Mouse (Mus musculus) thymus, postnatal 36 days (tissue): ENCODE measurements around the gene Etl4.

Source experiments
- DNase-seq, 2 experiments: peaks; one replicate each; pipeline ENCODE4 v3.0.0; 2022; ENCODE audit warnings: mixed read lengths in 2 of 2

Gene Etl4

DNA sequence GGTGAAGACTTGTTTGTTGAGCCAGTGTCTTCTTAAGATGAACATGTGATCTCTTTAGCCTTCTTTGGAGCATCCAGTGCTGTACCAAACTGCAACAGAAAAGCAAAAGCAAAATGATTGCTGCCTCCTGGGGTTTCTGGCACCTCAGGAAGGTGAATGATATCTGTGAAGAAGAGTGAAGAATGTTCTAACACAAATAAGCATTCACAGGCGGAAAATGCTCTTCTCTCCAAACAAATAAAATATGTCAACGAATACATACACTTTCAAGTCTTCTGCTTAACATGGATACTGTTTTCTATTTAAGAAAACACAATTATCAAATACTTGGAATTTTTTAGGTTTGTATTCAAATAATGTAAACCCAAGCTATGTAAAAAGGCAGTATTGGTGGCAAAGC lies 678.3 kb downstream of the Etl4 start:
- DNase-seq, result no peak

DNA sequence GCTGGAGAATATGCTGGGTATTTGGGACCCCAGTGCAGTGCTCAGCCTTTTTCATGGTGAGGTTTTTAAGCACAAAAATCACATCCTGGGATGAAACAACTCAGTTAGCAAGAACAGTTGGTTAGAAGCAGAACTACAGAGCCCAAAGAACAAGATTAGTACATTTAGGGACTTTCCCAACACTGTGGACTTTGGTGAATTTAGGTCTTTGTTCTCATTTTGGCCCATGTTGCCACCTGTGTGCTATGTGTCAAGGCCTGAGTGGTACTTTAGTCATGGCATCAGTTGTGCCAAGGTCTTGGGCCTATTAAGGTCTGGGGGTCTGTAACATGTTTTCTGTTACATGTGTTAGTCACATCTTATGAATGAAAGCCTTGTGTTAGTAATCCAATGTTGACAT lies 679.1 kb downstream of the Etl4 start:
- DNase-seq, result no peak

DNA sequence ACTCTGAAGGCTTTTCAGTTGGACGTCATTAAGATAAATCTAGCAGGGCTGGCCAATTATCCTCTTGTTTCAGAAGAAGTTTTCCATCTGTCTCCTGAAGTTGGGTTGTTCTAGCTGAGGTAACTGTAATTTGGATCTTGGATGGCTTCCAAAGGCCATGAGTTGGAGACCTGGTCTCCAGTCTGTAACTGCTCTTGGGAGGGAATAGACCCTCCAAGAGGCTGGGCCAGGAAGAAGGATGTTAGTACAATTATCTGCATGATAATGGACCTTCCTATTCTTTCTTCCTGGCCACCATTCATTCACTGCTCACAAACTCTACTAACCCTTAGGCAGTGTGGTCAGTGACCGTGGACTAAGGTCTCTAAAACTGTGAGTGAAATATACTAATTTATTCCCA lies 684.5 kb downstream of the Etl4 start:
- no peak for DNase-seq

DNA sequence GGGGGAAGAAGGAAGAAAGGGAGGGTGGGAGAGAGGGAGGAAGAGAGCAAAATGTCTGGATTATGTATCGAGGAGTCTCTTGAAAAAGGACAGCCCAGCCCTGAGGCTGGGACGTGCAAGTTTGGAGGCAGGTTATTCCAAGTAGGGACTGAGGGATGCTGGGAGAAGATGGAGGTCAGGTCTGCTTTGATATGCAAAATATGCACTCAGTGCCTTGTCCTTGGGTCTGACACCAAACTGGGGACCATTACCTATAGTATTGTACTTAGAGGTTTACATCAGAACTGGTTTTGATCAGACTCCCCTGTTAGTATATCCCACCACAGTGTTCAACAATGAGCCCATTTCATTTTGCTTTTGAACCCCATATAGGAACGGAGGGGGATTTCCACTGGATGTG lies 685.4 kb downstream of the Etl4 start:
- no peak for DNase-seq

DNA sequence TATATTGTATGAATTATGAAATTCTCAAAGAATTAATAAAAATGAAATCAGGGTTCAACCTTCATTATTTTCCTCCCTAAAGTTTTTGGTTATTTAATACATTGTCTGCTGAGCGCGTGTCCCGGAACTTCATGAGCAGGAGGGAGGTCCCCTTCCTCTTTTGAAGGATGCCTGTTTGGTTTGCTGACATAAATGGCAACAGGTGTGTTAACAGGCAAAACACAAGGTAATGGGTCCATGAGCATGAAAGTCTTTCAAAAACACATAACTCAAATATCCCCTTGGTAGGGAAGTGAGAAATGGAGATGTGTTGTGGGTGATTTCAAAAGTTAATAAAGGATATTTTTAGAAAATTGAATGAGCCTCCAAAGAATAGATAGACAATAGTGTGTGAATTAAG lies 687.0 kb downstream of the Etl4 start:
- DNase-seq, result no peak

DNA sequence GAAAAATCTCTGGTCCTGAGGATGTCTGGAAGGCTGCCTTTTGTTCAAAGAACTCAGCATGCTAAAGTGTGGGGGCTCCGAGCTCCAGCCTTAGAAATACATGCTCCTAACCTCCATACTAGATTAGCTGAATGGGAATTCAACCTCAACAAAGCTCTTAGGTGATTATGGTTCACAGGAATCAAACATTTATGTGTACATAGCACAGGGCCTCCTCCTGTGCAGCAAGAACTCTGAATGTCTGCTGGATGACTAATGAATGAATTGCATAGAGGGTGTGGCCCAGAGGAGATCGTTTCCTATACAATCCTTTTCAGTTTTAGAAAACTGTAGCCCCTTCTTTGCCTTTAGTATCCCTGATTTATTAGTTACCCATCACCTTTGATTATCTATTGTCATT lies 687.6 kb downstream of the Etl4 start:
- DNase-seq, result no peak

DNA sequence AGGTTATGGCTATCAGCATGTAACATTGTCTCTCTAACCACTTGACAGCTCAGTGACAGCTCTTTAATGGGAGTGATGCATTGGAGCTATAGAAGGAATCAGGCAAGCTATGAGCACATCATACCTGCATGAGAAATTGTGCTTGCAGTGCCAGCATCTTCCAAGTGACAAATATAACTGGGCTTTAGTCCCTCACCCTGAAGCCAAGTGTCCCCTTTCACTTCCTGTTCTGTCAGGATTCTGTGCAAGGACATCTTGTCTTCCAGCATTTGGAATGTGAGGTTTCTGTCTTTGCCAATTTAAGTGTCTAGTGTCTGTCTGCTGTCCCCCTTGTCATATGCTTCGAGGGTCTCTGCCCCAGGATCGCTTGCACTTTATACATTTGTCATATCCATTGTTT lies 693.1 kb downstream of the Etl4 start:
- no peak for DNase-seq

DNA sequence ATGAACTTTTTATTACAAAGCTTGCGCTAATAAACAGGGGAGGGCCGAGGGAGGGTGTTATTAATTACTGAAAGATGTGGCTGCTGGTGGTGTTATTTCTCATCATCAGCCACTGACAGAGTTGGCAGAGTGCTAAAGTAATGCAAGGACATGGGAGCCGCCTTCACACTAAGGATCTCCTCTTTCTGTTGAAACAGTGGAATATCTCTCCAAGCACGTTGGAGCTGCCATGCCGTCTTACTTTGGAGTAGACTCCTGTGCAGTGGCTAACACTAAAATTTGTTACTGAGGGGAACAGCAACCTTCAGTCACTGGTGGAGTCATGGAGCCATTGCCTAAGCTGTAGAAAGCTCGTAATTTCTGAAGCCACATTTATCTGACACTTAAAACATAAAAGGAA lies 694.0 kb downstream of the Etl4 start:
- DNase-seq, result no peak

DNA sequence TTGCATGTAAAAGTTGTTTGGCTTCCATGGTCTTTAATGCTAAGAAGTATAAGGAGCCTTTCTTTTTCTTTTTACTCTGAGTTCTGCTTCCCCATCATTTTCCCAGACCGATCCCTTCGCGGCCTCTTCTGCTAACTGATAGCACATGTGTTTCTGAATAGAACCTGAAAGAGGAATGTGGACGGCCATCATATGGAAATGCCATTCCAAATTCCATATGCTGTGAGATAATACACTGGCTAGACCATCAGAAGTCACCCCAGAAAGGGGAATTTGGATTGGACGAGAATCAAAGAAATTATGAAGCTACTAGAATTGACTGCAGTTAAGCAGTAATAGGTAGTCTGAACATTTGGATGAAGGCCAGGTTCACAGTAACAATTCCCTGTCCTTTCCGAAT lies 694.4 kb downstream of the Etl4 start:
- DNase-seq, result no peak

DNA sequence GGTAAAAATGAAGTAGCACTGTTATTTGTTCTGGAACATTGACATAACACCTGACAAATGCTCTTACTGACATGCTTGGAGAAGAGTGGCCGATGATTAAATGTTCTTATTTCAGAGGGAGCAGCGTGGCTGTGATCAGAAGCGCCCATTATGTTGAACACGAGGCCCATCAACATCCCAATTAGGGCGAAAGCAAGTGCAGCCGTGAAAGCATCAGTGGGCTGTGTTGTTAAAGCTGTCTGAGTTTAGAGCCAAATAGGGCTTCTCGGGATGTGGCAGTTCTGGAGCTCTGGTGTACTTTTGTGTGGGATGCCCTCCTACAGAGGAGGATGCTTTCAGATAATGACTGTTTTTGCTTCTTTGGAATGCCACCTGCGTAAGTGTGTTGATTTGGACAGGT lies 699.6 kb downstream of the Etl4 start:
- DNase-seq, result no peak

DNA sequence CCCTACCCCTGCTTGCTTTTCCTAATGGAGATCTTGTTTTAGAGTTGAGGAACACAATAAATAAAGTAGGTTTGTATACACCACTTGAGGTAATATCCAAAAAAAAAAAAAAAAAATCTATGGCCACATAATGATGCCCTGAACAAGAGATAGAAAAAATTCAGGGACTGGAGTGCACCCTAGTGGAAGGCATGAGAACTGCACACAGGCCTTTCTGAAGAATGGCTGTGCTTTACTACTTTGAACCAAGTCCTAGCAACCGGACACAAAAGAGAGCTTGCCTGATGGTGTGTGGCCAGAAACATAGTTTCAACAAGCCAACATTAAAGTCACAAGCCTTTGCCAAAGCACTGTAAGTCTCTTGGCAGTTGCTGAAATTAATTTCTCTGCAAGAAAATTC lies 706.4 kb downstream of the Etl4 start:
- no peak for DNase-seq

DNA sequence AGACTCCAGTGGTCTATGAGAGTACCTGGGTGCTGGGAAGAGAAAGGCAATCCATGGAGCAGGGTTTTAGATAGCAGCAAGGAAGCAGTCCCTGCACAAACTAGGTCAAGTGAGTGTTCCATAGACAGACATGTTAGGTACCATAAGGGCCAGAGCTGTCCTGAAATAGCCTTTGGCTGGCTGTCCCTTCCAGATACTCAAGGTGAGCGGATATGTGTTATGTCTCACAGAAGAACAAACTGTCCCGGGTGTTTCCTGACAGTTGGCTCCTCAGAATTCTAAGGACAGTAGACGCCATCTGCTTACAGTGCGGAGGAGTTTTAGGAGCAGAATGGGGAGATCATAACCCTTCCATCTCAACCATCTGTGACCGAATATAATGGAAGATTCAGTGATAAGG lies 708.8 kb downstream of the Etl4 start:
- DNase-seq, result no peak

DNA sequence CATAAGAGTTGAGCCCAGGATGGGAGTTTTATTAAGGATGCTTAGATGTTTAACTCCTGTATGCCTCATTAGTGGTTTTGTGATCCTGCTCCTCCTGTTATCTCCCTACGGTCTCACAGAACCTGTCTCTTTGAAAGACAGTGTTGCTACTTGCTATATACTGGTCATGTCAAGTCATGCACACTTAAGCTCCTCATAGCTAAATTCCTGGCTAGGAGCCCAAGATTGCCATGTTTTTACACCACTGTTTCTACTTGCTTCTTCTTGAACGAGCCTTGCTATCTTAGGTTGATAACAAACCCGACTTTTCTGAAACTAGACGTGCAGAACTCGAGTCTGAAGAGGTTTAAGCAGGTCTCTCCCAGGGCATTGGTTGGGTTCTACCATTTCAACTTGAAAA lies 710.3 kb downstream of the Etl4 start:
- DNase-seq, result no peak

DNA sequence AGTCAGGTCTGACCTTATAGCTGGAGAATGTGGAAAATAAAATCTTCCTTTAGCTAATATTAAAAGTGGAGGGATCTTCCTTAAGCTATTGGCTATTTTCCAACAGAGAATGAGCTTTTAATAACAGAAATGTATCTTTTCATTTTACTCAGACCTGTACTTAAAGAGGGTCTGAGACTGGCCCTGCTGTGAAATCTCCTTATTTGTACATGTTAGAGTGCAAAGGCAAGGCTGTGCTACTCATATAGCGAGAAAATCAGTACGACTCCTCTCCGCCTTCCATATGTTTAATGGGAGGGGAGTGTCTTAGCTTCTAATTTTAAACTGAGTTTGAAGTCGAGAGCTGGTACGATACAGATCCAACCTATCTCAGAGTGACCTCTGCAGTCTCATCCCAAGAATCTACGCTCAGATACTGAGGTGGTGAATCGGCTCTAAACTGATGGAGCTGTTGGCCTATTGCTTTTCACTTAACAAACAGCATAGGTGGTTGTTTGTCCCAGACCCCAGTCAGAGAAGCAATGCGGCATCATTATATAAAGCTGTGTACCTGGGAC lies 719.7 kb downstream of the Etl4 start:
- no peak for DNase-seq

DNA sequence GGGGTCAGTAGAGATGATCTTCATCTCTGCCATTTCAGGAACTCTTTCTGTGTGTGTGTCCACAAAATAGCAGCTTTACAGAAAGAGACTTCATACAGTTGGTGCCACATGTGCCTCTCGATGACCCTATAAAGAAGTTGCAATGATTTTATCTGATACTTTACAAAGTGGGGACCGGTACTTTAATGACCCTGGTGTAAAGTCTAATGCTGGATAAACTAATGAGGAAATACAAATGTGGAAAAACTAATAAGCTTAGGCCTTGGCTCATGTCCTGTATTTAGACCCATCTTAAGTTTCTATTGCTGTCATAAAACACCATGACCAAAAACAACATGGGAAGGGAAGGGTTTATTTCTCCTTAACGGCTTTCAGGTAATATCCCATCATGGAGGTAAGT lies 729.0 kb downstream of the Etl4 start:
- DNase-seq, result no peak

DNA sequence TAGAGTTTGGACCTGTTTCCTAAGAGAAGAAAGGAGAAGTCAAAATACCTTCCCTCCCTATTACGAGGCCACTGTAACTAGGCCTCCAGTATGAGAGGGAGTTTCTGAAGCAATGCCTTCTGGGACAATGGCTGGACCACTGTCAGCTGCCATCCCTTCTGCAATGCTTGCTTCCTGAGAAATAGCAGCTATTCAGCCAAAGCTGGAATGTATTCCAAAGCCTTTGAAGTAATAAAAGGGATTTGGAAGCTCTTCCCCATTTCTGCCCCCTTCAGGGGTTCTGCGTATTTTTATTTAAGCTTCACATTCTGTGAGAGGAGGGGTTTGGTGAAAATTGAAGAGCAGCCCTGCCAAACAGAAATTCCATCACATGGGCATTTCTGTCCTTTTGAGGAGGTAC lies 730.1 kb downstream of the Etl4 start:
- DNase-seq, result no peak

DNA sequence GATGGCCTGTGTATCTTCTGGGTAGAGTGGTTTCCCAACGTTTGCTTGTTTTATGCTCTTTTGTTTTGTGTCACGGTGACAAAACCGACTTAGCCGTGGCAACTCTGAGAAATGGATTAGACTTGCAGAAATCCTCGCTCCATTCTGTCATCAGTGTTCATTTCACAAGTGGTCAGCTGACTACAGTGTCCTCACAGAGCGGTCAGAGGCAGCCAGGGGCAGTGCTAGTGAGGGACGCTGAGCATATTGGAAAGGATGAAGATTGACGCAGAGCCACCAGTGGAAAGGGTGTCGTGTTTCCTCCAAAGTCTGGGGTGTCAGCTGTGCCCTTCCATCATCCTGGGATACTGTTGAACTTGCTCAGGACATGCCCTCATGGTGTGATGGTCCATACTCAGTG lies 733.2 kb downstream of the Etl4 start:
- DNase-seq, result no peak

DNA sequence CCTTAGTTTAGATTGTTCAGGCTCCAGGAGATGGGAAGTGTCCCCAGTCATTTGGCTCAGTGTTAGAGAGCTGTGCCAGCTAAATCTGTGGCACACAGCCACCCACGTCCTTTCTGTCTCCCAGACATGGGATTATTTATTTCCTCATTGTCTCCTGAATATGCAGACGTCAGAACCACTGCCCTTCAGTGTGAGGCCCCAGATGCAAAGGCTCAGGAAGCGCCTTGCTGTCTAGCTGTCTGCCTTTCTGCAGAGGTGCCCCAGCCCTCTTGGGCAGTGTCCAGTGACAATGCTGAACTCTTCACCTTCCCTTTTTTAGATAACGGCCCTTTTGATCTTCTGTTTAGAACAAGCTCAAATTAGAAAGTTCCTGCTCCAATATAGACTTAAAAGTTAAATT lies 740.2 kb downstream of the Etl4 start:
- DNase-seq, result no peak

DNA sequence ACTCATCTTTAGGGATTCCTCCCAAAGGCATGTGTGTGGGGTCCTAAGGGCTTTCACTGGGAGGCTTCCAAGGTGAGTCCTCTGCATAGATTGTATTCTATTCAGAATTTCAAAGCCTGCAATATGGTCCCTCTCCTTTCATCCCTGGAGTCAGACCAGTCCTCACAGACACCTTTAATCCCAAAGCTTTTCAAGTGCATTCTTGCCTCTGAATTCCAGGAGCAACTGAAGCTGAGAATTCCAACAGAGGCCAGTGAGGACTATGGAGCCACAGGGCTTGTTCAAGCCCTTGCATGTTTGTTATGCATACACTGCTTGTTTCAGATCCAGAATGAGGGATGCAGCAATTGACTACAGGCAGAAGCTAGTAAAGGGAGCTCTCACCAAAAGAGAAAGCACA lies 743.5 kb downstream of the Etl4 start:
- no peak for DNase-seq

DNA sequence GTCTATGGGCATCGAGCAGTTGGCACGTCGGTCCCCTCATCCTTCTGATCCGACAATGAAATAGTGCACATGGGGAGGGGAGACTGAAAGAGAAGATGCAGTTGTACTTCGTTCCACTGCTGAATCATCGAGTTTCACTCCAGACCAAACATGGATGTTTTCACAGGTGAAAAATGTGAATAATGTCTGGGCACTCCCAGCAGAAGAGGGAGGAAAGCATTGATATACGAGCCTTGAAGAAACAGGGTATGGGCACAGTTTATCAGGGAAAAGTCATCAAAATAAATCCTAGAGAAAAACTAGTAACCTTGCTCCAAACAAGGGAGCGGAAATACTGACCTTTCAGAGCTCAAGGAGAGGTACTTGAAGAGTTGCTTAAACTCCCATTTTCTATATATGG lies 744.5 kb downstream of the Etl4 start:
- no peak for DNase-seq

DNA sequence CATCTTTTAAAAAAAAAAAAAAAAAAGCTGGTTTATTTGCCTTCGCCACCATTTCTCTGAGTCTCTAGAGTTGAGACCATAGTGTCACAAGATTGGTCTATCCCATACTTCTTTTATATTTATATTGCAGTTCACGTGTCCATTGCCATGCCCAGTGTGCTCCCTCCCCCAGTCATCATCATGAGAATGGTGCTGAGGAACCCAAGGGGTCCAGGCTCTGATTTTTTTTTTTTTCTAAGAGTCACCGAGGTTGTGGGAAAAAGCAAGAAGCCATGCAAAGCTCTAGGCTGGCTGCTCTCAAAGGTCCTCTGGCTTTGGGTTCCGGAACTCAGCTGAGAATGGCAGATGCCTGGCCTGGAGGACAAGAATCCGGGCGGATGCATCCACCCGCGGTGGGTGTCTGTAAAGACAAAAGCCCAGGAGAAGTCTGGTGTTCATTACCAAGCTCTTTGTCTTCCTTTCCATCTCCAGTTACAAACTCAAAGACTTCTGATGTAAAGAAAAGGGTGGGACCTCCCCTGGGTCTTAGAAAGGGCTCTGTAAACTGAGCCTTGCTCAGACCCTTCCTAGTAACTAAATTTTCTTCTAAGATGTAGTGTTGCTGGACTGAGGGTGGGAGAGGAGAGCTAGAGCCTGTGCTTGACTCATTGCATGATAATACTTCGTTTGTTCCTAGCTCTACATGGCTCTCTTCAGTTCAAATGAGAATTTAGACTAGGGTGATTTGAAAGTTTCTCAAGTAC lies 745.2 kb downstream of the Etl4 start:
- no peak for DNase-seq

DNA sequence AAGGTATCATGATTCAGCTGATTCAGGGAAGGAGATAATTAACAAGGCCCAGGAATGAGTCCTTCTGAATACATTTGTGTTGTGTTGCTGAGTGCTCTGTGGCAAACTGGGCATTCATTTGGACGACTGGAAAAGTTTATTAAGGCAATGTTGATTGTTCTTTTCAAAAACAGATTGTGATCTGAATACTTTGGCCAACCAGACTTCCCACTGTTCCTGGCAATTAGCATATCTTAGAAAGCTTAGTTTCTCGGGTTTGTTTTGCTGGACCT lies 745.7 kb downstream of the Etl4 start:
- DNase-seq, result no peak

DNA sequence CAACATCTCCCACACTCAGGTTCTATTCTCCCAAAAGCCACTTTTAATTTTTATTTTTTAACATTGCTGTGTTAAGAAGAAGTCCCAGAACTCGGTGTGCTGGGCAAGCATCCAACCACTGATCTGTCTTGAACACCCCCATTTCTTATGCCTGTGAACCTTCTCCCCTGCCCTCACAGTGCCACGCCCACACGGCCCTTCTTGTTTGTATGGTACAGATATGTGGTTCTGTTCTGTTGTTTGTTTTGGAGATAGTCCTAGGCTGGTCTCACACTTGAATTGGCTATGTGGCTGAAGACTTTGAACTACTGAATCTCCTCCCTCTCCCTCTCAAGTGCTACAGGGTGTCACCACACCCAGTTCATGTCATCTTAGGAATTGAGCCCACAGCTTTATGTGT lies 748.3 kb downstream of the Etl4 start:
- DNase-seq, result no peak

DNA sequence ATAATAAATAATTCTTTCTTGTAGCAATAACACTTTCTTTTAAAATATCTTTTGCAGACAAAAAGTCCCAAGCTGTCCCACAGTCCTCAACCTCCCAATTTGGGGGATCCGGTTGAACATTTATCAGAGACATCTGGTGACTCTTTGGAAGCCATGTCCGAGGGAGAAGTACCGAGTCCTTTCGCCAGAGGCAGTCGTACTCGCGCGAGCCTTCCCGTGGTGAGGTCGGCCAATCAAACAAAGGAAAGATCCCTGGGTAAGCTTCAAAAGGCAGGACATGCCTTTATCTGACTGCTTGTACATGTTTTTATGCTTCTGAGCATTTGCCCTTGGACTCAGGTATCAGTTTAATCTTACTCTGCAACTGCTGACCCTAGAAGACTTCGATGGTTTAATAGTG lies 752.3 kb downstream of the Etl4 start:
- no peak for DNase-seq

DNA sequence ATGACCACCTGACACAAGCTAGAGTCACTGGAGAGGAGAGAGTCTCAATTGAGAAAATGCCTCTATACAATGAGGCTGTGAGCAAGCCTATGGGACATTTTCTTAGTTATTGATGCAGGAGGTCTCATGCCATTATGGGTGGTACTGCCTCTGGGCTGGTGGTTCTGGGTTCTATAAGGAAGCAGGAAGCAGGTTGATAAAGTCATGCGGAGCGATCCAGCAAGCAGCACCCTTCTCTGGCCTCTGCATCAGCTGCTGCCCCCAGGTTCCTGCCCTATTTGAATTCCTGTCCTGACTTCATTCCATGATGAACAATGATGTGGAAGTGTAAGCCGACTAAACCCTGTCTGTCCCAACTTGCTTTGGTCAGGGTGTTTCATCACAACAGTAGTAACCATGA lies 753.1 kb downstream of the Etl4 start:
- DNase-seq, result no peak
